Mouse (Mus musculus): Measurements from ENCODE around the gene B3galt2.

- TF ChIP-seq POLR2A (IDR thresholded peaks at IDR 0.05; ENCODE audit: insufficient read length, low read depth), result no peak
- no peak for TF ChIP-seq SRF (IDR thresholded peaks at IDR 0.05; ENCODE audit: control insufficient read depth, insufficient read length, low read depth)
- TF ChIP-seq E2F4 (IDR thresholded peaks at IDR 0.05; ENCODE audit: insufficient read depth), result no peak
- TF ChIP-seq TCF12 (IDR thresholded peaks at IDR 0.05; ENCODE audit: insufficient read depth, poor library complexity, severe bottlenecking), result no peak
These were observed 17.8 kb upstream of the B3galt2 start for GRCm38 (mm10) chr1:143622634-143623033.
